Mouse (Mus musculus) kidney, adult 2 months (tissue): ENCODE measurements around the gene Slc25a38.

Experiments used
- CTCF ChIP-seq: fragments of 200-500 bp; conservative IDR thresholded peaks from 2 replicates; pipeline ENCODE4 v1.5.1; 2011; ENCODE audit warnings: low read depth, mild to moderate bottlenecking, control low read depth, low read length, moderate library complexity, mixed read lengths; ENCODE audit not compliant: insufficient read depth, insufficient read length
- POLR2A ChIP-seq: fragments of 200-500 bp; IDR thresholded peaks from one replicate; pipeline ENCODE4 v1.6.1; 2011; ENCODE audit warnings: low read depth, low read length, control low read depth

GRCm38 (mm10) chr9:120149222-120149828, 39.2 kb downstream of the Slc25a38 start, which contains the start of gene Mobp:
- TF ChIP-seq CTCF (no peak), POLR2A (no peak)
